Mouse (Mus musculus) thymus, postnatal 25 days (tissue): ENCODE measurements at regions not wholly inside any gene's neighbourhood (a gene's known extent, or its start where the extent isn't known, plus 50 kb on each side); places are given as distances from the start of the nearest gene placed in this dataset.

Experiments
- DNase-seq: peaks from one replicate; pipeline ENCODE4 v3.0.0; 2022

- no peak for DNase-seq
These were observed 2620.0 kb upstream of the Gm7489 start for GRCm38 (mm10) chr15:51264599-51265163.

GRCm38 (mm10) chr15:51265971-51266370, 2618.7 kb upstream of the Gm7489 start:
- DNase-seq, result no peak

GRCm38 (mm10) chr15:51271632-51272312, 2612.9 kb upstream of the Gm7489 start:
- DNase-seq, result no peak

GRCm38 (mm10) chr15:51285334-51285733, 2599.4 kb upstream of the Gm7489 start:
- no peak for DNase-seq

- DNase-seq, result no peak
These were observed 2598.4 kb upstream of the Gm7489 start for GRCm38 (mm10) chr15:51286352-51286751.

- no peak for DNase-seq
These were observed 2595.7 kb upstream of the Gm7489 start for GRCm38 (mm10) chr15:51288911-51289432.

GRCm38 (mm10) chr15:51289916-51290315, 2594.8 kb upstream of the Gm7489 start:
- no peak for DNase-seq

GRCm38 (mm10) chr15:51291183-51291582, 2593.5 kb upstream of the Gm7489 start:
- no peak for DNase-seq

GRCm38 (mm10) chr15:51296841-51297240, 2587.9 kb upstream of the Gm7489 start:
- DNase-seq, result no peak

GRCm38 (mm10) chr15:51318072-51318471, 2566.6 kb upstream of the Gm7489 start:
- DNase-seq, result no peak

- no peak for DNase-seq
These were observed 2565.9 kb upstream of the Gm7489 start for GRCm38 (mm10) chr15:51318760-51319159.

- no peak for DNase-seq
These were observed 2564.3 kb upstream of the Gm7489 start for GRCm38 (mm10) chr15:51320366-51320894.

- DNase-seq, result no peak
These were observed 2561.4 kb upstream of the Gm7489 start for GRCm38 (mm10) chr15:51323284-51323683.

- no peak for DNase-seq
These were observed 2560.5 kb upstream of the Gm7489 start for GRCm38 (mm10) chr15:51324211-51324610.

GRCm38 (mm10) chr15:51327702-51328101, 2557.0 kb upstream of the Gm7489 start:
- DNase-seq, result no peak

- no peak for DNase-seq
These were observed 2548.3 kb upstream of the Gm7489 start for GRCm38 (mm10) chr15:51336441-51336840.

GRCm38 (mm10) chr15:51346301-51346700, 2538.4 kb upstream of the Gm7489 start:
- no peak for DNase-seq

- DNase-seq, result no peak
These were observed 2521.3 kb upstream of the Gm7489 start for GRCm38 (mm10) chr15:51363391-51363790.

- DNase-seq, result no peak
These were observed 2513.5 kb upstream of the Gm7489 start for GRCm38 (mm10) chr15:51371162-51371561.

GRCm38 (mm10) chr15:51390383-51390782, 2494.3 kb upstream of the Gm7489 start:
- DNase-seq, result no peak

GRCm38 (mm10) chr15:51391352-51391751, 2493.4 kb upstream of the Gm7489 start:
- DNase-seq, result no peak

- DNase-seq, result no peak
These were observed 2492.0 kb upstream of the Gm7489 start for GRCm38 (mm10) chr15:51392449-51393405.

- no peak for DNase-seq
These were observed 2488.7 kb upstream of the Gm7489 start for GRCm38 (mm10) chr15:51395961-51396360.
